Mouse (Mus musculus): ENCODE measurements around the gene 9630041A04Rik. TPM values are rescaled to one million over a fixed set of nuclear protein-coding genes. Genes with fewer than 3 reads are reported as not detected.

Gene 9630041A04Rik
- total and polyA plus RNA-seq, 3 experiments, result not detected

GRCm38 (mm10) chr9:101942058-101942669, 80.5 kb downstream of the 9630041A04Rik start:
- dilution Hi-C loops (cut with MboI; ENCODE audit: extremely low pct_ligation_motif_present, extremely low pct_unique_long_range_greater_than_20kb, low sequenced_read_pairs) (no loop called here), in situ Hi-C loops (cut with MboI; ENCODE audit: low pct_ligation_motif_present, low pct_unique_long_range_greater_than_20kb, low sequenced_read_pairs) (no loop called here)
- Histone ChIP-seq H3K9ac (ENCODE audit: insufficient read depth, low read depth) (no peak overlapping the region), H3K4me3 (replicated peaks in 1 of 3; ENCODE audit: low read depth in 2 of 3, low read length in 2 of 3, poor library complexity in 1 of 3) (no peak overlapping the region), H3K27me3 (replicated peaks) (no peaks in the 10 kb centered on the region), H3K36me3 (replicated peaks in 1 of 2; ENCODE audit: control insufficient read depth in 1 of 2, insufficient read depth in 1 of 2, low read length in 1 of 2) (no peaks in the 10 kb centered on the region), H3K27ac (ENCODE audit: insufficient read depth, low read depth) (no peak overlapping the region), H3K79me2 (replicated peaks; ENCODE audit: control insufficient read depth, extremely low read depth, insufficient read depth, poor library complexity, severe bottlenecking) (no peaks in the 10 kb centered on the region), H3K4me1 (ENCODE audit: control insufficient read depth in 1 of 2, insufficient read depth in 2 of 2) (no peaks in the 10 kb centered on the region), H3K4me2 (ENCODE audit: insufficient read depth, low read depth, poor library complexity, severe bottlenecking) (no peak overlapping the region), H3K9me3 (replicated peaks; ENCODE audit: low read length) (peaks cover 91% of the 10 kb centered on the region)
- TF ChIP-seq TBP (conservative IDR thresholded peaks at IDR 0.05; ENCODE audit: low read depth, low read length) (no peak), BHLHE40 (IDR thresholded peaks at IDR 0.05; ENCODE audit: low read depth, low read length) (no peak), JUND (conservative IDR thresholded peaks at IDR 0.05; ENCODE audit: low read depth, low read length) (no peak), EP300 (IDR thresholded peaks at IDR 0.05; ENCODE audit: low read length) (no peak), RAD21 (IDR thresholded peaks at IDR 0.05; ENCODE audit: low read depth, low read length) (no peak), MXI1 (IDR thresholded peaks at IDR 0.05; ENCODE audit: low read depth, low read length) (no peak), ZMIZ1 (IDR thresholded peaks at IDR 0.05; ENCODE audit: low read depth, low read length) (no peak)
- DNase-seq (ENCODE audit: extremely low read depth), result no peak

- dilution Hi-C loops (cut with MboI; ENCODE audit: extremely low pct_ligation_motif_present, extremely low pct_unique_long_range_greater_than_20kb, low sequenced_read_pairs), result no loop called here
- Histone ChIP-seq H3K79me2 (replicated peaks; ENCODE audit: control insufficient read depth, extremely low read depth, insufficient read depth, poor library complexity, severe bottlenecking) (no peaks in the 10 kb centered on the region), H3K9ac (ENCODE audit: insufficient read depth, low read depth) (no peak overlapping the region), H3K36me3 (replicated peaks in 1 of 2; ENCODE audit: control insufficient read depth in 1 of 2, insufficient read depth in 1 of 2, low read length in 1 of 2) (no peaks in the 10 kb centered on the region), H3K4me2 (ENCODE audit: insufficient read depth, low read depth, poor library complexity, severe bottlenecking) (no peak overlapping the region), H3K27me3 (replicated peaks) (no peaks in the 10 kb centered on the region), H3K4me1 (ENCODE audit: control insufficient read depth in 1 of 2, insufficient read depth in 2 of 2) (no peaks in the 10 kb centered on the region), H3K9me3 (replicated peaks; ENCODE audit: low read length) (peaks cover 84% of the 10 kb centered on the region), H3K27ac (ENCODE audit: insufficient read depth, low read depth) (no peak overlapping the region), H3K4me3 (replicated peaks in 1 of 3; ENCODE audit: low read depth in 2 of 3, low read length in 2 of 3, poor library complexity in 1 of 3) (no peak overlapping the region)
- in situ Hi-C loops (cut with MboI; ENCODE audit: low pct_ligation_motif_present, low pct_unique_long_range_greater_than_20kb, low sequenced_read_pairs), result no loop called here
- TF ChIP-seq NRF1 (IDR thresholded peaks at IDR 0.05; ENCODE audit: low read depth, low read length), result no peak
- TF ChIP-seq MAX (IDR thresholded peaks at IDR 0.05; ENCODE audit: low read length), result no peak
- no peak for DNase-seq (ENCODE audit: extremely low read depth)
Measured at GRCm38 (mm10) chr9:101945326-101945725, 83.7 kb downstream of the 9630041A04Rik start.

DNA sequence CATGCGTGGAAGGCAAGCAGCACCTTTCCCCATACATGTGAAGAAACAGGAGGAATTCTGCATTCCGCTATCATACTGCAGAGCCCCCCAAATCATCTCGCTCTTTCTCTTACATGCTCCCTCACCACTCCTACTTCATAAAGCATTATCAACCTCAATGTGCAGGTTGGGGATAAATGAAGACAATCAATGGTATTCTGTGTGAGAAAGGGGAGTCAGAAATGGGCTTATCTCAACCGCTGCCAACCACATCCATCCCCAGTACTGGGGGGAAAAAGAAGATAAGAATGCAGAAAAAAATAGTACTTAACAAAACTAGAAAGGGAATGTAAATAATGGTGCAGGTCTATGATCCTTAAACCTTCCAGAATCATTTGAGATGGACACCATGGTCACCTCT, 84.2 kb downstream of the 9630041A04Rik start:
- H3K79me2 ChIP-seq (replicated peaks; ENCODE audit: control insufficient read depth, extremely low read depth, insufficient read depth, poor library complexity, severe bottlenecking), result no peaks in the 10 kb centered on the region
- H3K36me3 ChIP-seq (replicated peaks in 1 of 2; ENCODE audit: control insufficient read depth in 1 of 2, insufficient read depth in 1 of 2, low read length in 1 of 2), result no peaks in the 10 kb centered on the region
- no peak overlapping the region for H3K27ac ChIP-seq (ENCODE audit: insufficient read depth, low read depth)
- no peak for DNase-seq (ENCODE audit: extremely low read depth)
- no peak overlapping the region for H3K4me3 ChIP-seq (replicated peaks in 1 of 3; ENCODE audit: low read depth in 2 of 3, low read length in 2 of 3, poor library complexity in 1 of 3)
- no peak overlapping the region for H3K4me2 ChIP-seq (ENCODE audit: insufficient read depth, low read depth, poor library complexity, severe bottlenecking)
- H3K9ac ChIP-seq (ENCODE audit: insufficient read depth, low read depth), result no peak overlapping the region
- in situ Hi-C loops (cut with MboI; ENCODE audit: low pct_ligation_motif_present, low pct_unique_long_range_greater_than_20kb, low sequenced_read_pairs), result no loop called here
- dilution Hi-C loops (cut with MboI; ENCODE audit: extremely low pct_ligation_motif_present, extremely low pct_unique_long_range_greater_than_20kb, low sequenced_read_pairs), result no loop called here
- peaks cover 82% of the 10 kb centered on the region for H3K9me3 ChIP-seq (replicated peaks; ENCODE audit: low read length)
- H3K4me1 ChIP-seq (ENCODE audit: control insufficient read depth in 1 of 2, insufficient read depth in 2 of 2), result no peaks in the 10 kb centered on the region
- no peaks in the 10 kb centered on the region for H3K27me3 ChIP-seq (replicated peaks)
- TF ChIP-seq ZKSCAN1 (IDR thresholded peaks at IDR 0.05; ENCODE audit: borderline replicate concordance, low read depth, low read length), result no peak
- no peak for TF ChIP-seq UBTF (IDR thresholded peaks at IDR 0.05; ENCODE audit: low read depth, low read length)
- no peak for TF ChIP-seq RCOR1 (conservative IDR thresholded peaks at IDR 0.05; ENCODE audit: low read depth, low read length)
- no peak for TF ChIP-seq HCFC1 (IDR thresholded peaks at IDR 0.05; ENCODE audit: low read depth, low read length)
- no peak for TF ChIP-seq ELF1 (IDR thresholded peaks at IDR 0.05; ENCODE audit: low read depth, low read length)
